Mouse (Mus musculus): Measurements from ENCODE around the gene Dpm3. TPM values are rescaled to one million over a fixed set of nuclear protein-coding genes. Genes with fewer than 3 reads are reported as not detected.

The Dpm3 gene
- polyA plus RNA-seq, 1 experiment from 2014 or later, result 94.1 TPM

- ATAC-seq (replicated peaks; ENCODE audit: insufficient number of reproducible peaks, low FRiP score, low TSS enrichment), result no peak
- H3K9me3 ChIP-seq (replicated peaks; ENCODE audit: control insufficient read depth, low read length), result no peaks in the 10 kb centered on the region
- WGBS (ENCODE audit: insufficient replicate concordance), result 52% methylated on average over 10 of the region's 10 CpGs
- H3K9ac ChIP-seq (ENCODE audit: low read depth, low read length), result no peak overlapping the region
- no peaks in the 10 kb centered on the region for H3K27me3 ChIP-seq (ENCODE audit: control insufficient read depth, insufficient read depth, low read length)
- H3K4me2 ChIP-seq, result no peak overlapping the region
- H3K4me3 ChIP-seq (ENCODE audit: low read depth, low read length), result no peak overlapping the region
- no peak overlapping the region for H3K27ac ChIP-seq (ENCODE audit: low read depth, low read length)
- no peaks in the 10 kb centered on the region for H3K36me3 ChIP-seq (ENCODE audit: control insufficient read depth, insufficient read depth, low read length)
- peaks cover 8% of the 10 kb centered on the region for H3K4me1 ChIP-seq (ENCODE audit: control insufficient read depth, insufficient read depth, low read length)
Measured at GRCm38 (mm10) chr3:89262417-89262816, 3.3 kb downstream of the Dpm3 start.

GRCm38 (mm10) chr3:89266439-89266893 is 7.3 kb downstream of the Dpm3 start:
- Histone ChIP-seq H3K27ac (ENCODE audit: low read depth, low read length) (peak overlapping the region; percentile 73), H3K4me1 (ENCODE audit: control insufficient read depth, insufficient read depth, low read length) (peaks cover 34% of the 10 kb centered on the region), H3K9ac (ENCODE audit: low read depth, low read length) (peak overlapping the region; percentile 92), H3K36me3 (ENCODE audit: control insufficient read depth, insufficient read depth, low read length) (no peaks in the 10 kb centered on the region), H3K4me3 (ENCODE audit: low read depth, low read length) (peak overlapping the region; percentile 86), H3K27me3 (ENCODE audit: control insufficient read depth, insufficient read depth, low read length) (no peaks in the 10 kb centered on the region), H3K9me3 (replicated peaks; ENCODE audit: control insufficient read depth, low read length) (no peaks in the 10 kb centered on the region), H3K4me2 (peak overlapping the region; percentile 96)
- peak; percentile 72 for ATAC-seq (replicated peaks; ENCODE audit: insufficient number of reproducible peaks, low FRiP score, low TSS enrichment)
- under 1% methylated on average over 20 of the region's 20 CpGs for WGBS (ENCODE audit: insufficient replicate concordance)

- Histone ChIP-seq H3K27me3 (ENCODE audit: control insufficient read depth, insufficient read depth, low read length) (no peaks in the 10 kb centered on the region), H3K4me2 (peak overlapping the region; percentile 89), H3K9ac (ENCODE audit: low read depth, low read length) (no peak overlapping the region; the same call in 1 of the 2 replicates), H3K4me1 (ENCODE audit: control insufficient read depth, insufficient read depth, low read length) (peaks cover 34% of the 10 kb centered on the region), H3K27ac (ENCODE audit: low read depth, low read length) (no peak overlapping the region), H3K4me3 (ENCODE audit: low read depth, low read length) (no peak overlapping the region), H3K36me3 (ENCODE audit: control insufficient read depth, insufficient read depth, low read length) (peaks cover 4% of the 10 kb centered on the region; the same call in 1 of the 2 replicates), H3K9me3 (replicated peaks; ENCODE audit: control insufficient read depth, low read length) (no peaks in the 10 kb centered on the region)
- no peak for ATAC-seq (replicated peaks; ENCODE audit: insufficient number of reproducible peaks, low FRiP score, low TSS enrichment)
- WGBS (ENCODE audit: insufficient replicate concordance), result 50% methylated on average over 8 of the region's 8 CpGs
Measured at GRCm38 (mm10) chr3:89268916-89269315, 9.8 kb downstream of the Dpm3 start.

GRCm38 (mm10) chr3:89270051-89270755 is 11.0 kb downstream of the Dpm3 start, which contains the start of gene Slc50a1:
TSS of gene Slc50a1 (minus strand) at chr3:89270570.
- H3K4me3 ChIP-seq (ENCODE audit: low read depth, low read length), result peak within 1 kb of the TSS; percentile 67
- H3K36me3 ChIP-seq (ENCODE audit: control insufficient read depth, insufficient read depth, low read length), result peaks cover 7% of the 10 kb centered on the region; the same call in 1 of the 2 replicates
- peak within 1 kb of the TSS; percentile 75 for H3K27ac ChIP-seq (ENCODE audit: low read depth, low read length)
- peaks cover 34% of the 10 kb centered on the region for H3K4me1 ChIP-seq (ENCODE audit: control insufficient read depth, insufficient read depth, low read length)
- H3K4me2 ChIP-seq, result peak within 1 kb of the TSS; percentile 89
- ATAC-seq (replicated peaks; ENCODE audit: insufficient number of reproducible peaks, low FRiP score, low TSS enrichment), result peak; percentile 61
- no peaks in the 10 kb centered on the region for H3K9me3 ChIP-seq (replicated peaks; ENCODE audit: control insufficient read depth, low read length)
- WGBS (ENCODE audit: insufficient replicate concordance), result 3% methylated on average over 39 of the region's 39 CpGs
- H3K9ac ChIP-seq (ENCODE audit: low read depth, low read length), result peak within 1 kb of the TSS; percentile 81
- no peaks in the 10 kb centered on the region for H3K27me3 ChIP-seq (ENCODE audit: control insufficient read depth, insufficient read depth, low read length)

GRCm38 (mm10) chr3:89270891-89271290 is 11.7 kb downstream of the Dpm3 start:
- WGBS (ENCODE audit: insufficient replicate concordance), result 66% methylated on average over 6 of the region's 6 CpGs
- H3K4me1 ChIP-seq (ENCODE audit: control insufficient read depth, insufficient read depth, low read length), result peaks cover 34% of the 10 kb centered on the region
- no peaks in the 10 kb centered on the region for H3K27me3 ChIP-seq (ENCODE audit: control insufficient read depth, insufficient read depth, low read length)
- peak overlapping the region; percentile 75 for H3K27ac ChIP-seq (ENCODE audit: low read depth, low read length)
- H3K36me3 ChIP-seq (ENCODE audit: control insufficient read depth, insufficient read depth, low read length), result peaks cover 9% of the 10 kb centered on the region
- peak overlapping the region; percentile 81 for H3K9ac ChIP-seq (ENCODE audit: low read depth, low read length)
- H3K4me2 ChIP-seq, result peak overlapping the region; percentile 89
- H3K9me3 ChIP-seq (replicated peaks; ENCODE audit: control insufficient read depth, low read length), result no peaks in the 10 kb centered on the region
- H3K4me3 ChIP-seq (ENCODE audit: low read depth, low read length), result peak overlapping the region; percentile 67; the same call in 1 of the 2 replicates
- no peak for ATAC-seq (replicated peaks; ENCODE audit: insufficient number of reproducible peaks, low FRiP score, low TSS enrichment)

- H3K4me2 ChIP-seq, result no peak overlapping the region
- peaks cover 12% of the 10 kb centered on the region for H3K36me3 ChIP-seq (ENCODE audit: control insufficient read depth, insufficient read depth, low read length)
- H3K27ac ChIP-seq (ENCODE audit: low read depth, low read length), result no peak overlapping the region
- 69% methylated on average over 6 of the region's 6 CpGs for WGBS (ENCODE audit: insufficient replicate concordance)
- no peak overlapping the region for H3K9ac ChIP-seq (ENCODE audit: low read depth, low read length)
- no peaks in the 10 kb centered on the region for H3K27me3 ChIP-seq (ENCODE audit: control insufficient read depth, insufficient read depth, low read length)
- no peak for ATAC-seq (replicated peaks; ENCODE audit: insufficient number of reproducible peaks, low FRiP score, low TSS enrichment)
- H3K4me3 ChIP-seq (ENCODE audit: low read depth, low read length), result no peak overlapping the region
- H3K9me3 ChIP-seq (replicated peaks; ENCODE audit: control insufficient read depth, low read length), result no peaks in the 10 kb centered on the region
- peaks cover 39% of the 10 kb centered on the region for H3K4me1 ChIP-seq (ENCODE audit: control insufficient read depth, insufficient read depth, low read length)
Measured at GRCm38 (mm10) chr3:89271760-89272159, 12.6 kb downstream of the Dpm3 start.

- Histone ChIP-seq H3K4me3 (ENCODE audit: low read depth, low read length) (no peak overlapping the region), H3K27me3 (ENCODE audit: control insufficient read depth, insufficient read depth, low read length) (peaks cover 3% of the 10 kb centered on the region), H3K4me1 (ENCODE audit: control insufficient read depth, insufficient read depth, low read length) (peaks cover 28% of the 10 kb centered on the region), H3K36me3 (ENCODE audit: control insufficient read depth, insufficient read depth, low read length) (peaks cover 12% of the 10 kb centered on the region), H3K9ac (ENCODE audit: low read depth, low read length) (no peak overlapping the region), H3K9me3 (replicated peaks; ENCODE audit: control insufficient read depth, low read length) (no peaks in the 10 kb centered on the region), H3K27ac (ENCODE audit: low read depth, low read length) (no peak overlapping the region), H3K4me2 (no peak overlapping the region)
- no peak for ATAC-seq (replicated peaks; ENCODE audit: insufficient number of reproducible peaks, low FRiP score, low TSS enrichment)
- 89% methylated on average over 13 of the region's 13 CpGs for WGBS (ENCODE audit: insufficient replicate concordance)
Measured at GRCm38 (mm10) chr3:89276061-89276460, 16.9 kb downstream of the Dpm3 start.

GRCm38 (mm10) chr3:89277281-89278021 is 18.3 kb downstream of the Dpm3 start:
- 13% methylated on average over 14 of the region's 14 CpGs for WGBS (ENCODE audit: insufficient replicate concordance)
- Histone ChIP-seq H3K9me3 (replicated peaks; ENCODE audit: control insufficient read depth, low read length) (no peaks in the 10 kb centered on the region), H3K4me2 (peak overlapping the region; percentile 91), H3K4me3 (ENCODE audit: low read depth, low read length) (peak overlapping the region; percentile 67), H3K27me3 (ENCODE audit: control insufficient read depth, insufficient read depth, low read length) (peaks cover 3% of the 10 kb centered on the region), H3K9ac (ENCODE audit: low read depth, low read length) (peak overlapping the region; percentile 77), H3K36me3 (ENCODE audit: control insufficient read depth, insufficient read depth, low read length) (peaks cover 9% of the 10 kb centered on the region), H3K4me1 (ENCODE audit: control insufficient read depth, insufficient read depth, low read length) (peaks cover 26% of the 10 kb centered on the region), H3K27ac (ENCODE audit: low read depth, low read length) (peak overlapping the region; percentile 78)
- ATAC-seq (replicated peaks; ENCODE audit: insufficient number of reproducible peaks, low FRiP score, low TSS enrichment), result peak; percentile 14; the same call in 1 of the 2 replicates

All from heart, embryonic 11.5 days (tissue).